Mouse (Mus musculus): ENCODE results near the gene Igdcc3.
A peak's percentile ranks its signal among the peaks of the same experiment; 100 is the strongest.

Igdcc3 gene

DNA sequence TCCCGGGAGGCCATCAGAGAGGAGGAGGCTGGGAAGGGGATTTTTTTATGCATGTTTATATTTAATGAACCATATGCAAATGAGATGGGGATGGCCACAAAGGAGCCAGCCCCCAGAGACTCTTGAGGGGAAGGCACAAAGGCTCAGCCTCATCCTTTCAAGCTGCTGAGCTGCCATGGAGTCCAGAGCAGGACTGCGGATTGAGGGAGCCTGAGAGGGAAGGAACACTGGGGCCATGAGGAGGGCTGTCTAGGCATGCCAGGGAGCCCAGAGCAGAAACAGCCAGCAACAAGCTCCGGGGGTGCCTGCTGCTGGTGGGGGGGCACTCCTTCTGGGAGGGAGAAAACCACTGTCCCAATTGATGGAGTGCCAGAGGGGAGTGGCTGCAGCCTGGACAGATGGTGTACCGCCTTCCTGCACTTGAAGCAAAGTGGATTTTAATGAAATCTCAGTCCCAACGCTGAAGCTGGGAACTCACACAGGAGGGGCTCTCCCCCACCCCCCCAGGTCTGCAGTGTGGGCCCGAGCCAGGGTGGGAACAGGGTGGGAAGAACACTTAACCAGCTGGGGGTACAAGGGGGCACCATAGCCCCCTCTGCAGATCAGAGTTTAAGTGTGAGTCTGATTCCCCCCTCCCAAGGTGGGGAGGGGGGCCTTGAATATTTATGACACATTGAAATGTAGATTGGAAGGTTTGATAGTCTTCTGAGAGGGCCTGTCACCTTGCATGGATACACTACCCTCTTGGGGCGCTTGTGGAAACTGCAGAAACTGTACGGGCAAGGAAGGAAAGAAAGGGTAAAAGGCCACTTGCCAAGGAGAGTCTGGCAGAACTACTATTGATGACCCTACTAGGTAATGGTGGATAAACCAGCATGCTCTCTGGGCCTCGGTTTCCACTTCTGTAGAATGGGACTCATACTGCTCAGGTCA, 35.2 kb downstream of the Igdcc3 start:
- no peak for DNase-seq (ENCODE audit: low read depth, low spot score)

- no peak for DNase-seq (ENCODE audit: low read depth, low spot score)
Observed at GRCm38 (mm10) chr9:65177497-65177896, 36.5 kb downstream of the Igdcc3 start.

DNA sequence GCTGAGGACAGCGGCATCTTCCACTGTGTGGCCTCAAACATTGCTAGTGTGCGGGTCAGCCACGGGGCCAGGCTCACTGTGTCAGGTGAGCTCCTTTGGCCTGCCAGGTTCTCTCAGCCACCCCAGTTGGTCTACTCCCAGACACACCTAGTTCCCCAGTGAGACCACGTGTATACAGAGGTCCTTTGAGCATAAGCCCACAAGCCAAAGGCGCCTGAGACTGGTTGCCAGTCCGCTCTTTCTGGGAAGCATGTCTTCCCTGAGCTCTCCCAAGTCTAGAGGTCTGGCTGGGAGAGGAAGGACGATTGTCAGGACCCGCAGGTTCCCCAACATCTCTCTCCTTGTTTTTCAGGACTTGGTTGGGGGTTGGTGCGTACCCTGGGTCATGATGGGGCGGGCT, 36.9 kb downstream of the Igdcc3 start:
- DNase-seq (ENCODE audit: low read depth, low spot score), result no peak

GRCm38 (mm10) chr9:65178336-65179213, 37.6 kb downstream of the Igdcc3 start:
- DNase-seq (ENCODE audit: low read depth, low spot score), result no peak

GRCm38 (mm10) chr9:65179817-65180624, 39.0 kb downstream of the Igdcc3 start:
- DNase-seq (ENCODE audit: low read depth, low spot score), result no peak

DNA sequence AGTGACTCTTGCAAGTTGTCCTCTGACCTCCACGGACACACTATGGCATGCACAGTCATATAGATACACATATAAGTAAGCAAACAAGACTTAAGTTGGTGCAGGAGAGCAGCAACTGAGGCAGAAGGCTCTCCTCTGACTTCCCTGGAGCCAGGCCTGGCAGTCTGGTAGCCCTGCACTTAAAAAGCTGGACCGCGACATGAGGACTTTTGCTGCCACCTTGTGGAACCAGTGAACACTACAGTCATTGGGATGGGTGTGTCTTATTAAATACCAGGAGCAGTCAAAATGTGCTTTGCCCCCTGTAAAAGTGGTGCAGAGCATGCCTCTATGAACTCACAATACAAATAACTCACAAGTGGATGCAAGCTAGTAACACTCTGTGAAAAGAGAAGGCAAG, 47.6 kb downstream of the Igdcc3 start:
- peak; percentile 69 for DNase-seq (ENCODE audit: low read depth, low spot score)

DNA sequence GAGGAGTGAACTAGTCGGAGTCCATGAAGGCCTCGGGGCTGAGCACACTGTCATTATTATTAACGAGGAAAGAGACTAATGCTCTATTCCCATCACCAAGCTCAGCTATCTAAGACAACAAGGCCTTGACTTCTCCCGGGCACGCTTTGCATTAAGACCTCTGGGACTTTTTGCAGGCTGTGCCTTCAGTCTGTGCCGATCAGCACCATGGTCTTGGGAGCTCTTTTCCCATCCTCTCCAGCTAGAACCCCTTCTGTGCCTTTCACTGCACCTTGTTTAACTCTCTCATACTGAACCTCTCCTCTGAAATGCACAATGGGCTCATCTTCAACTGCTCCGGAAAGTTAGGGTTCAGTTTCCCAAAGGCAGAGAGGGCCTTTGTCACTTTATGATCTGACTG, 49.3 kb downstream of the Igdcc3 start:
- no peak for DNase-seq (ENCODE audit: low read depth, low spot score)

- no peak for DNase-seq (ENCODE audit: low read depth, low spot score)
Observed at GRCm38 (mm10) chr9:65191389-65191754, 50.4 kb downstream of the Igdcc3 start.

- no peak for DNase-seq (ENCODE audit: low read depth, low spot score)
Observed at GRCm38 (mm10) chr9:65191755-65192469, 50.9 kb downstream of the Igdcc3 start.

DNA sequence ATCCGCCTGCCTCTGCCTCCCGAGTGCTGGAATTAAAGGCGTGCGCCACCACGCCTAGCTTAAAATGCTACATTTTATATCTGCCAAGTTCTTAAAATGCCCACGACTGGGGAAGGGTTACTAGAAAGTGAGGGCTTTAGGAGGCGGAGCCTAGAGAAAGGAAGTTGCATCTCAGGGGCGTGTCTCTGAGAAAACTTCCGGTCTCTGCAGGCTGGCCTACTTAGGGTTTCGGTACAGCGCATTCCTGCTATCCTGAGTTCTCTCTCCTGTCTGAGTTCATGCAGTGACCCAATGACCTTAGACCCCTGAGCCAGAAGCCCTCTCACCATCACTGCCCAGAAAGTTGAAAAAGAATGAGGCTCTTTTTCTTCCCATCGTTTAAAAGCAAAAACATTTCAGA, 52.2 kb downstream of the Igdcc3 start:
- DNase-seq (ENCODE audit: low read depth, low spot score), result no peak

DNA sequence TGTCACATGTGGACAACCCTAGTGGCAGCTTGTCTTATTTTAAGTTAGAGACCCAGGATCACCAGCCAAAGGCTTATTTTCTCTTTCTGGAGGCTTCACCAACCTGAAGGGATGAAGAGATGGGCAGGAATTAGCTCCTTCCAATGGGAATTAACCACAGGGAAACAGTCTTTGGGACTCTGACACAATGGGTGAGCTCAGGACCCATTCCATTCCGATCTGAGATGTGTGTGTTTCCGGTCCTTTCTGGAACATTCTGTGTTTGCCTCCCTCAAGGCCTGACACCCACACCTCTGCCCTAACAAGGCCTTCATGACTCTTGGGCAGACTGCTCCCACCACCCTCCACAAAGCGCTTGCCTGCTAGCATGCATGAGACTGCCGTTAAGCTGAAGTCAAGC, 54.1 kb downstream of the Igdcc3 start, which contains the start of gene Parp16:
Parp16 (plus strand) TSS at position 301 of the 400 bp plus-strand sequence.
- DNase-seq (ENCODE audit: low read depth, low spot score), result no peak

DNA sequence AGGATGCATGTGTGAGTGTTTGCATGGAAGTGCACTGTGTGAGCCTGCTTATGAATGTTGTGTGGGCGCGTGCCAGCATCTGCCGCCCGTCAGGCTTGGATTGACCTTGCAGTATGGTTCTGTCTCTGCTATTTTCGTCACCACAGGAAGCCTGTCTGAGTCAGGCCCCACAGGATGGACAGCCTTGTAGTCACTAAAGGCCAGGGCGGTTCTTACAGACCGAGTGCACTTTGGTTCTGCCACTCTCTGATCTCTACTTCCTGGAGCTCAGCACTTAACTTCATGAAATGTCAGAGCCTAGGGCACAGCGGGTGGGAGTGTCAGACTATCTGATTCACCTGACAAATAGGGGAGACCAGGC, 54.6 kb downstream of the Igdcc3 start:
- no peak for DNase-seq (ENCODE audit: low read depth, low spot score)

DNA sequence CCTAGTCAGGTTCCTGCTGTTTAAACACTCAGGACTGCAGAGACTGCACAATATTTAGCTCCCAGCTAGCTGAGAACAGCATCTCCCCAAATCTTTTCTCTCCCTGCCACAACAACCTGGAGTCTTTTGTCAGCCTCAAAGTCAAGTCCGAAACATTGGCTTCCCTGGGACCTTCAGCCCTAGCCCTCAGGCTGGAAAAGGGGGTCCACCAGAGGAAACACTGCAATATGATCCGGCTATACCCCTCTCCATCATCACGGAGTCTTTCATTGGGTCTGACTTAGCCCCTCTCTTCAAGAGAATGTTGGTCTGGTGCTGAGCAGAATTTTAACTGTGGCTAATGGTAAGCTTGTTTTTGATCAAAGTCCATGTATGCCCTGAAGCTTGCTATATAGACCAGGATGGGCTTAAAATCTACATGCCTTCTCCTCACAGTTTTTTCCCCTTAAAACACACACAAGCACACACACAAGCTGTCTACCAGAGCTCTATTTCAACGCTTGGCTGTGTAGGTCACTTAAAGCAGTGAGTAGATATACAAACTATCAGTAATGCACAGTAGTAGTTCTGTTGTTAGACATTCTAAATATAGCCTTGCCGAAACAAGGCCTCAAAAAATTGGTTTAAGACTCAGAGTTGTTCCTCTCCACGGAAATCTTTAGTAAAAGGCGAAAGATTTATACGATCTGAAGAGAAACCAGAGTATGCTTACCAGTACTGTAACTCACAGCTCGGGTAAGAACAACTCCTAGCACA, 55.2 kb downstream of the Igdcc3 start:
- DNase-seq (ENCODE audit: low read depth, low spot score), result no peak

- peak; percentile 82 for DNase-seq (ENCODE audit: low read depth, low spot score)
Observed at GRCm38 (mm10) chr9:65196738-65197569, 56.0 kb downstream of the Igdcc3 start.

DNA sequence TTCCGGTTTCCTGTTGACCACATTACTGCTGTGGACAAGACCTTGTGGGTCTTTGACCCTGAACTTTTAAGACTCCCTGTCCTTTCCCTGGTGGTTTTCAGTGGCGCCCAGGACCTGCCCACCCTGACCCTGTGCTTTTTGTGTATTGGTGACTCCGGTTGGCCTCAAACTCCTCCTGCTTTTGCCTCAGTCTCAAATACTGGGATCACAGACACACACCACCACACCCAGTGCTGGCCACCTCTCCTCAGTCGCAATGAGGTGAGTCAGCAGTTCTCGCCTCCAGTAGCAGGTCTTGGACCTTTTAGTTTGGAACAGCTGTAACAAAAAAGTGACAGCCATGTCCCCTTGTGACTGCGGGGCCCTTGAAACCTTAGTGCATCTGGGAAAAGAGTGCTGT, 56.8 kb downstream of the Igdcc3 start:
- no peak for DNase-seq (ENCODE audit: low read depth, low spot score)

DNA sequence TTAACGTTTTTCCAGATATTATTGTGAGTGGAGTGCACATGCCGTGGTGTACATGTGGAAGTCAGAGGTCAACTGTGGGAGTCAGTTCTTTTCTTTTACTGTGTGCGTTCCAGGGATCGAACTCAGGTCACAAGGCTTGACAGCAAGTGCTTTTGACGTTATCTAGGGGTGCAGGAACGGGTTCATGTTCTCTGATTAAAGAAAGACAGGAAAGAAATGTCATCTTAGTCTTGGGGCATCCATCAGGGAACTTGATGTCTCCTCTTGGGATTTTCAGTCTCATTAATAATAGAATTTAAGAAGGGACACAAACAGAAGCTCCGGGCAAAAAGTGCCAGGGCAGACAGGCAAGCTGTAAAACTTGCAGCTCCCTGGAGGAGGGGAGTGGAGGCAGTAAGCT, 58.7 kb downstream of the Igdcc3 start:
- no peak for DNase-seq (ENCODE audit: low read depth, low spot score)

DNA sequence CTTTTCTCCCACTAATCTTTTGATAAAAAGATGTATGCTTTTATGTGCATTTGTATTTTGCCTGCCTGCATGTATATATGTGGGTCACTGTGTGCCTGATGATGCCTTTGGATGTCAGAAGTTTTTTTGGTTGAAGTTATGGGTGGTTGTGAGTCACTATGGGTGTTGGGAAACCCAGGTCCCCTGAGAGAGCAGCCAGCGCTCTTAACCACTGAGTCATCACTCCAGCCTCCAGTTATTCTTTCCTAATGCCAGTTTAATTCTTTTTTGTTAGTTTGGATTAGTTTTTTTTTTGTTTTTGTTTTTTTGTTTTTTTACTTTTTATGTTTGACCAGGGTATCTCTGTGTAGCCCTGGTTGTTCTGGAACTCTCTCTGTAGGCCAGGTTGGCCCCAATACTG, 59.6 kb downstream of the Igdcc3 start:
- no peak for DNase-seq (ENCODE audit: low read depth, low spot score)

DNA sequence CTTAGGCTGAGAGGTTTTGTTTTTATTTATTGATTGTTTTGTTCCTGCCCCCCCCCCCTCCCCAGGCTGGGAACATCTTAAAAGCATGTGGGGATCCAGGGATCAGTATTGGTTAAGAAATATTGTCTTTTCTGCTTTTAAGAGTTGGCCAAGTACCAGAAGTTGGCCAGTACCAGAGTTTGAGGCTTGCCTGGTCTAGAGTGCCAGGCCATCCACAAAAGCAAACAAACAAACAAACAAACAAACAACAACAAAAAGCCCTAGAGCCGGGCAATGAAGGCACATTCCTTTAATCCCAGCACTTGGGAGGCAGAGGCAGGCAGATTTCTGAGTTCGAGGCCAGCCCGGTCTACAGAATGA, 60.0 kb downstream of the Igdcc3 start:
- DNase-seq (ENCODE audit: low read depth, low spot score), result no peak

- DNase-seq (ENCODE audit: low read depth, low spot score), result peak; percentile 88
Observed at GRCm38 (mm10) chr9:65201381-65202164, 60.6 kb downstream of the Igdcc3 start.

Data from retina, adult 2 months (tissue).